Mouse (Mus musculus) c-Kit-positive CD71-negative TER-119-negative erythroid progenitor cells, embryonic 14.5 days (primary cell): ENCODE measurements at regions not wholly inside any gene's neighbourhood (a gene's known extent, or its start where the extent isn't known, plus 50 kb on each side); places are given as distances from the start of the nearest gene placed in this dataset.
"Not testable (repeated sequence)": the region's sequence is repeated elsewhere in the genome, so short reads cannot be mapped to it uniquely, and the experiment has no call there.

Experiments
- DNase-seq: peaks from one replicate; pipeline ENCODE4 v3.0.0-alpha.2; 2013; ENCODE audit warnings: low read depth

GRCm38 (mm10) chr2:51682177-51682576 is 54.9 kb downstream of the Tas2r134 start:
- DNase-seq = no peak

- DNase-seq = no peak
Measured at GRCm38 (mm10) chr2:51682745-51683144, 55.4 kb downstream of the Tas2r134 start.

- no peak for DNase-seq
Measured at GRCm38 (mm10) chr2:51705110-51705509, 77.8 kb downstream of the Tas2r134 start.

GRCm38 (mm10) chr2:51708701-51709100 is 81.4 kb downstream of the Tas2r134 start:
- DNase-seq = no peak

- DNase-seq = no peak
Measured at GRCm38 (mm10) chr2:51712611-51713010, 85.3 kb downstream of the Tas2r134 start.

- no peak for DNase-seq
Measured at GRCm38 (mm10) chr2:51730805-51731204, 103.5 kb downstream of the Tas2r134 start.

GRCm38 (mm10) chr2:51731703-51732102 is 104.4 kb downstream of the Tas2r134 start:
- no peak for DNase-seq

GRCm38 (mm10) chr2:51732355-51732754 is 105.0 kb downstream of the Tas2r134 start:
- DNase-seq = no peak

GRCm38 (mm10) chr2:51733218-51733617 is 105.9 kb downstream of the Tas2r134 start:
- no peak for DNase-seq

GRCm38 (mm10) chr2:51736452-51736851 is 109.1 kb downstream of the Tas2r134 start:
- DNase-seq = no peak

- DNase-seq = no peak
Measured at GRCm38 (mm10) chr2:51747675-51748319, 120.5 kb downstream of the Tas2r134 start.

GRCm38 (mm10) chr2:51749247-51749646 is 121.9 kb downstream of the Tas2r134 start:
- no peak for DNase-seq

- no peak for DNase-seq
Measured at GRCm38 (mm10) chr2:51752941-51753564, 125.7 kb downstream of the Tas2r134 start.

- no peak for DNase-seq
Measured at GRCm38 (mm10) chr2:51753565-51754031, 126.3 kb downstream of the Tas2r134 start.

GRCm38 (mm10) chr2:51757361-51757760 is 130.1 kb downstream of the Tas2r134 start:
- no peak for DNase-seq

- DNase-seq = no peak
Measured at GRCm38 (mm10) chr2:51758093-51758492, 130.8 kb downstream of the Tas2r134 start.

GRCm38 (mm10) chr2:51762866-51763265 is 135.6 kb downstream of the Tas2r134 start:
- DNase-seq = no peak

- DNase-seq = no peak
Measured at GRCm38 (mm10) chr2:51767507-51768135, 140.3 kb downstream of the Tas2r134 start.

- DNase-seq = no peak
Measured at GRCm38 (mm10) chr2:51768298-51769271, 141.3 kb downstream of the Tas2r134 start.

GRCm38 (mm10) chr2:51785169-51785568 is 149.8 kb downstream of the Rbm43 start:
- DNase-seq = no peak

- no peak for DNase-seq
Measured at GRCm38 (mm10) chr2:51788896-51789295, 146.1 kb downstream of the Rbm43 start.

- not testable (repeated sequence) for DNase-seq
Measured at GRCm38 (mm10) chr2:51793291-51793690, 141.7 kb downstream of the Rbm43 start.
